Mouse (Mus musculus) spleen, postnatal 36 days (tissue): ENCODE data around the gene Arhgap45.
A peak's percentile ranks its signal among the peaks of the same experiment; 100 is the strongest.
"Not testable (repeated sequence)": the region's sequence is repeated elsewhere in the genome, so short reads cannot be mapped to it uniquely, and the experiment has no call there.

Source experiments
- DNase-seq, 2 experiments: peaks; one replicate each; pipeline ENCODE4 v3.0.0; 2022; ENCODE audit warnings: low spot score in 2 of 2, mixed read lengths in 1 of 2

Arhgap45 gene

DNA sequence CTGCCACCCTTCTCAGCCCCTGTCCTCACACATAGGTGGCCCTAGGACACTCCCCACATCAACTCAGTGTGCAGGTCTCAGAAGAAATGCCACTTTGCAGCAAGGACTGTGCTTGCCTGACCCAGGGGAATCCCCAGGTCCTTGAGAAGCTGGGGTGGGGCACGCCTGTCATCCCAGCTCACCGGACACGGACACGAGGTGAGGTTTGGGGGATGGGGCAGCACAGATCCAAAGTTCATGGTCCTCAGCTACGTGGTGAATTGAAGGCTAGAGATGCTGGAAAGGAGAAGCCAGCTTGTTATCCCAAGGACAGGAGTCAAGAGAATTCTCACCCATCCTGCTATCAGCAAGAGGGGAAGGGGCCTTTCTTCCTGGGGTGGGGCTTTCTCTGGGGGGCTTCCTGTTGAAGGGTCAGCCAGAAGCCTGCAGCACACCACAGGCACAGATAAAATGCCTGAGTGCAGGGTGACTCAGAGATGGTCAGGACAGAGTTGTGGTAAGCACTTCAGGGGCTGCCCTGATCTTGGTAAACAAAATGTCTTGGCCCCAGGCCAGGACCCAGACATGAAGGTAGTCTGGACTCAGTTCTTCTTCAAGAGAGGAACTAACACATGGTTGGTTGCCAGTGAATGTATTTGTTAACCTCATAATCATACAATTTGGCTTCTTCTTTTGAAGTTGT lies 16.5 kb downstream of the Arhgap45 start:
- peak; percentile 91 to 93 for DNase-seq

- peak; percentile 61 to 69 for DNase-seq
These were observed 17.3 kb downstream of the Arhgap45 start for GRCm38 (mm10) chr10:80033511-80034391.

GRCm38 (mm10) chr10:80035148-80035547 lies 18.7 kb downstream of the Arhgap45 start:
- DNase-seq = no peak

GRCm38 (mm10) chr10:80035686-80036085 lies 19.2 kb downstream of the Arhgap45 start:
- no peak for DNase-seq

DNA sequence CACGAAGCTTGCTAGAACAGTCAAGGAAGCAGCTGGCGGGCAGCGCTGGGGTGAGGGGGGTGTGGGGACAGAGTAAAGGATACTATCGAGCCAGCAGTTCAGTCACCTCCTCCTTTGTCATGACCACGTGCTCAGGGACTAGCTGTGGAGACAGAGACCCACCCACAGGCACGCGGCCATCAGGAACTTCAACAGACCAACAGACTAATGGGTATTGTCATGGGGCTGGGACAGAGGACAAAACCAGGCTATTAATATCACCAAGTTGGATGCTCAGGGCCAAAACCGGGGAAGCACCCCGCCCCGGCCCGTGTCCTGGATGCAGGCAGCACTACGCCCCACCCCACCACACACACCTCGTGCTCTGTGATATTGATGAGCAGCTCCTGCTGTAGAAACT lies 20.4 kb downstream of the Arhgap45 start:
- no peak for DNase-seq

GRCm38 (mm10) chr10:80039559-80039979 lies 23.1 kb downstream of the Arhgap45 start, which contains the start of gene Polr2e:
Polr2e (minus strand) TSS chr10:80039795.
- peak; percentile 95 to 97 for DNase-seq

DNA sequence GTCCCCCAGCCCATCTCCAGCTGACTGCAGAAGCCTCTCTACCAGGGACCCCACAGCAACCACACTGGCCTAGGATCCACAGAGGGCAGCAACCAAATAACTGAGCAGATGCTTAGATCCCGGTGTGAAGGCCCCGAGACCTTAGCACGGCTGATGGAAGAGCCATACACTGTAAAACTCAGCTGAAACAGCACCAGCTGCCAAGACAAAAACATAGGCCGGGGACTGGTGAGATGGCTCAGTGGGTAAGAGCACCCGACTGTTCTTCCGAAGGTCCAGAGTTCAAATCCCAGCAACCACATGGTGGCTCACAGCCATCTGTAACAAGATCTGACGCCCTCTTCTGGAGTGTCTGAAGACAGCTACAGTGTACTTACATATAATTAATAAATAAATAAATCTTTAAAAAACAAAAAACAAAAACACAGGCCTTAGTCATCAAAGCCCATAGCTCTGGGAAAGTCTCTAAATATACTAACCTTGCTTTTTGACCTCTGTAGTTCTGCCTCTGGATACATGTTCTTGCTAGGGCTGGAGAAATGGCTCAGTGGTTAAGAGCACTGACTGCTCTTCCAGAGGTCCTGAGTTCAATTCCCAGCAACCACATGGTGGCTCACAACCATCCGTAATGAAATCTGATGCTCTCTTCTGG lies 25.1 kb downstream of the Arhgap45 start:
- DNase-seq = not testable (repeated sequence)

DNA sequence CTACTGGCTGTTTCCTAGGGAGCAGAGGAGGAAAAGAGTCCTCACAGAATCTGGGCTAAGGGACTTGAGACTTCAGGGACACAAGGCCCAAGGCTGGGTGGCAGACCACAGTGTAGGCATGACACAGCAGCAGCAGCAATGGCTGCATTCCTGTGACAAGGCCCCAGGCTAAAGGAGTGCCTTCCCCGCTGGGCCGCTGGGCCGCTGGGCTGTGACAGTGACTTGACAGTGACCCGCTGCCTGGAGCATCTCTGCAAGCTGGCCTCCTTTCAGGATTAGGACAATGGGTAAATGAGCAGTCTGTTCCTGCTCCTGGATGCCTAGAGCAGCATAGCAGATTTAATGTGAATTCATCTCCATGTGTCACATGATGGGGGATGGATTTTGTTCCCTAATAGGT lies 27.6 kb downstream of the Arhgap45 start:
- DNase-seq = no peak

DNA sequence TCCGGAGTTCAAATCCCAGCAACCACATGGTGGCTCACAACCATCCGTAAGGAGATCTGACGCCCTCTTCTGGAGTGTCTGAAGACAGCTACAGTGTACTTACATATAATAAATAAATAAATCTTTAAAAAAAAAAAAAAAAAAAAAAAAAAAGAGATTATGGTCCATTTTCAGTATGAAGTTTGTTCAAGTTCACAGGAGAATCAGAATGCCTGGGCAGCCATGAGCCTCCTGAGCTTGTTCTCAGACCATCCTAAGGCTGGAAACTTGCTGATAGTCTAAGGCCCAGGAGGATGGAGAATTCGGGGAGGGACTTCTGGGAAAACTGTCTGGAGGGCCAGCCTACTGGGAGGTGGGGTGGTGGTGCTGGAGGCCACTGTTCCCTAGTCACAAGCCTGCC lies 28.9 kb downstream of the Arhgap45 start:
- not testable (repeated sequence) for DNase-seq

DNA sequence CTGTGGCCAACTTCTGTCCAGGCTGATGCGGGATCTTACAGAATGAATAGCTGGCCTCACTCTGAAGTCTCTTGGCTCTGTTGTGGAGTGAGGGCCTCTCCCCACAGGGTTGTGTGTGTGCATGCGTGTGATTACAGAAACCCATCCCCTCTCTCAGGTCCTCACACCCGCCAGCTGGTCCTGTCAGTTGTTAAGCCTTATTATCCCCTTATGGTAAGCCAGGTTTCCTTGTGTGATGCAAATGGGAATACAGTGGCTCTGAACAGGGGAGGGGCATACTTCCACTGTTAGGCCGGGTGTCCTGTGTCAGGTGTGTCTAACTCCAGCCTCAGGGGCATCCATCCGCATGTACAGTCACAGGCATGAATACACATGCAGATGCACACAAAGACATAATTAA lies 29.3 kb downstream of the Arhgap45 start:
- DNase-seq = no peak

DNA sequence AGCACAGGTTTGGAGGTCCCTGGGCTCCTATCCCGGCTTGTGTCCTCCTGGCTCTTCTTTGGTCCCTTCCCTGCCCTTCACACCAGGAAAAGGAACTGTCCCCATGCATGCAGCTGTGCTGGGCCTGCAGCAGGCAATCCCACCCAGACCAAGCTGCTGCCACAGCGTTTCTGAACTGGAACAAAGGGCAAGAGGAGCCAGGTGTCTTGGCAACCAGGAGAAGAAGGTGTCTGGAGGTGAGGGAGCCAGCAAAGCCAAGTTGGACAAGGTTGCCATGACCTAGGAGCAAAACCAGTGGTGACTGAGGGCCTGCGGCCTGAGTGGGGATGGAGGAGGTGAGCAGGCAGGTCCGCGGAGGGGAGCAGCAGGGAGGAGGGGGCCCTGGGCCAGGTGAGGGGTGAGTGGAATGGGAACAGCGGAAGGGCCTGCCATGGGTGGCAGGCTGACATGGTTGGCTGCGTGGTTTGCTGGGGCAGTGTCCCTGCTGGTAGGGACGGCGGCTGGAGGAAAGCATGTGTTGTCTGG lies 30.6 kb downstream of the Arhgap45 start, which contains the start of gene Gpx4:
Gene Gpx4 (plus strand): TSS at position 126 of the 525 bp plus-strand sequence.
- DNase-seq = no peak

DNA sequence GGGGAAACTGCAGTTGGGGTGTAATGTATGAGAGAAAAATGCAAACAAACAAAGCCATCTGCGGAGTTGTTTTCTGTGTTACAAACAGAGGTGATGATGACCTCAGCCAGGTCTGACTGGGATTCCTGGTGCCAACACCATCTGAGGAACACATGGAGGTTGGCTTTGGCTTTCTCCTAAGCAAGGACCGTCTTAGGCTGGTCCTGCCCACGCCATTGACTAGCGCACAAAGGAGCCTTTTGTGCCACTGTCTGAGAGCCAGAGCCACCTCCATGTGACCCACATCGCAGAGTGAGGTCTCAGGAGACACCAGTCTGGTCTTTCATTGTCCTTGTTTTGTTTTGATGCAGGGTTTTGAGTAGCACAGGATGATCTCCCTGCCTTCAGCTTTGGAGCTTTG lies 31.9 kb downstream of the Arhgap45 start:
- DNase-seq = no peak

- no peak for DNase-seq
These were observed 32.4 kb downstream of the Arhgap45 start for GRCm38 (mm10) chr10:80048834-80049233.

- no peak for DNase-seq
These were observed 33.8 kb downstream of the Arhgap45 start for GRCm38 (mm10) chr10:80050244-80050643.

- no peak for DNase-seq
These were observed 34.6 kb downstream of the Arhgap45 start for GRCm38 (mm10) chr10:80050885-80051617.

DNA sequence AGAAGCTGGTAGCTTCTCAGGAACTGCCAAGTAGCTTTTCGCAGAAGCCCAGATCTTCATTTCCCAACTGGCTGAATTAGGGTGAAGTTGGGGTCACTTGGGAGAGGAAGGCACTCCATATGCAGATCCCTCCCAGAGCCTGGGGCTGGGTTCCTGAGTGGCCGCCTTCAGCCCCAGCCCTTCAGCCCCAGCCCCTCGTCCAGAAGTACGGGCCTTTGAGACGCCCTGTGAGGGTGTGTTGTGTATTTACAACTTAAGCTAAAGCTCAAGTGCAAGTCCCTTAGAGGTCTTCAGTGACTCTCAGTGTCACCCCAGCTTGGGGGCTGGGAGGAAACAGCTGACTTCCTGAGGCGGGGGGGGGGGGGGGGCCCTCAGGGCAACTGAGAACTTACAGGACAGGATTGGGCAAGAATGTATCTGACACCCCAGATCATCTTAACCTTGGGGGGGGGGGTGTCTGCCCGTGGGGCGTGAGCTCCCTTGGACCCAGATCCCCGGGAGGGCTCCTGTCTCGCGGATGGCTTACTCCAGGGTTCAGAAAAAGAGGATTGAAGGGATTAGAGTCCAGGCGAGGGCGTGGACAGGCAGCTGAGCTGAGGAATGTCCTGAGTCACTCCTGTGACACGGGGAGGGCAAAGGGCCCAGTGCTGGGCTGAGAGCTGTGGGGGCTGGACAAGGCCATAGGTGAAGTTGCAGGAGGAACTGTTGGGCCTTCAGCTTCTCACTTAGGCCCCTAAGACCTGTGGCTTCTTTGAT lies 35.3 kb downstream of the Arhgap45 start:
- DNase-seq = no peak

GRCm38 (mm10) chr10:80052374-80052764 lies 35.9 kb downstream of the Arhgap45 start:
- no peak for DNase-seq

DNA sequence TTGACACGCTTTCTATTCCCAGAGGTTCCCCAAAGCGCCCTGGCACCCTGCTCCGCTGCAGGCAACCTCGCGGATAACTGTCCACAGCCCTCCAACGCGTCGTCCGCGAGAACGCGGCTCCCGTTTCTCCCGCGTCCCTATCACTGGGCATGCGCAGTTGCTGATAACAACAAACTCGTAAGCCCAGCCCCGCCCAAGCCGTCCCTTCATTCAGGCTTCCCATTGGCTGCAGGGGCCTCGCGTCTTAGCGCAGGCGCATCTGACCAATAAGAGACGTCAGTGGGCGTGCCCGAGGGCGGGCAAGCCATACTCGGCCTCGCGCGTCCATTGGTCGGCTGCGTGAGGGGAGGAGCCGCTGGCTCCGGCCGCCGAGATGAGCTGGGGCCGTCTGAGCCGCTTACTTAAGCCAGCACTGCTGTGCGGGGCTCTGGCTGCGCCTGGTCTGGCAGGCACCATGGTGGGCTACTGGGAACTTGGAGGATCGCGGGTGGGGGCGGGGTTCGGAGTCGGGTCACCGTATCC lies 36.9 kb downstream of the Arhgap45 start:
- peak; percentile 100 for DNase-seq

- DNase-seq = peak; percentile 55 to 66
These were observed 37.7 kb downstream of the Arhgap45 start for GRCm38 (mm10) chr10:80053831-80054815.
